Mouse (Mus musculus) heart, embryonic 14.5 days (tissue): ENCODE measurements around the gene Izumo2. TPM values are rescaled to one million over a fixed set of nuclear protein-coding genes. Genes with fewer than 3 reads are reported as not detected.

Experiments used
- ATAC-seq: fragments of 200-750 bp; cut with Nextera tagmentation; 2 replicates; pipeline ENCODE4 v1.8.0; 2017; ENCODE audit warnings: low read depth, moderate TSS enrichment; ENCODE audit not compliant: insufficient number of reproducible peaks, insufficient read depth, low FRiP score
- H3K27ac ChIP-seq, 2 experiments: fragments of 200-500 bp in 1 of 2; fragments of 300-500 bp in 1 of 2; sonication (generic) in 1 of 2; replicated peaks in 1 of 2; 2 replicates each; pipeline ENCODE4 v1.5.1; 2012 to 2014; ENCODE audit warnings: low read depth in 2 of 2, low read length in 2 of 2, control low read depth in 1 of 2, mild to moderate bottlenecking in 1 of 2, mixed read lengths in 1 of 2; ENCODE audit not compliant: control insufficient read depth in 1 of 2, insufficient read depth in 1 of 2
- H3K27me3 ChIP-seq: fragments of 300-500 bp; sonication (generic); 2 replicates; pipeline ENCODE4 v1.6.1; 2014; ENCODE audit warnings: mild to moderate bottlenecking, low read length, control low read depth; ENCODE audit not compliant: control insufficient read depth, insufficient read depth
- H3K36me3 ChIP-seq: fragments of 300-500 bp; sonication (generic); 2 replicates; pipeline ENCODE4 v1.6.1; 2014; ENCODE audit warnings: mild to moderate bottlenecking, control low read depth, low read length, mixed read lengths; ENCODE audit not compliant: control insufficient read depth, insufficient read depth
- H3K4me1 ChIP-seq, 2 experiments: fragments of 200-500 bp in 1 of 2; fragments of 300-500 bp in 1 of 2; sonication (generic) in 1 of 2; 2 replicates each; pipeline ENCODE4 v1.6.1; 2012 to 2014; ENCODE audit warnings: low read length in 2 of 2, control low read depth in 1 of 2, mixed read lengths in 1 of 2; ENCODE audit not compliant: control insufficient read depth in 2 of 2, insufficient read depth in 2 of 2
- H3K4me2 ChIP-seq: fragments of 300-500 bp; sonication (generic); 2 replicates; pipeline ENCODE4 v1.6.1; 2014; ENCODE audit warnings: mild to moderate bottlenecking, low read length
- H3K4me3 ChIP-seq, 2 experiments: fragments of 200-500 bp in 1 of 2; fragments of 300-500 bp in 1 of 2; sonication (generic) in 1 of 2; 2 replicates each; pipeline ENCODE4 v1.5.1; 2012 to 2014; ENCODE audit warnings: low read length in 2 of 2, mild to moderate bottlenecking in 2 of 2, control low read depth in 1 of 2, low read depth in 1 of 2, moderate library complexity in 1 of 2; ENCODE audit not compliant: control insufficient read depth in 1 of 2, insufficient read depth in 1 of 2
- H3K9ac ChIP-seq: fragments of 300-500 bp; sonication (generic); 2 replicates; pipeline ENCODE4 v1.6.1; 2014; ENCODE audit warnings: mild to moderate bottlenecking, low read length
- H3K9me3 ChIP-seq: fragments of 300-500 bp; sonication (generic); 2 replicates; pipeline ENCODE4 v1.6.1; 2016; ENCODE audit warnings: low read length, control low read depth; ENCODE audit not compliant: control insufficient read depth
- WGBS: fragments of 180-500 bp; shearing (Covaris S2); extraction: QIAGEN DNeasy Blood & Tissue Kit; methylation state at CpG from one replicate; pipeline ENCODE4 v1.1.7; 2014; 5-methylcytosine and 5-hydroxymethylcytosine counted together
- polyA plus RNA-seq: library from polyadenylated mRNA; unstranded; fragments of >200 nt; fragmentation: Nextera tagmentation; extraction: Ambion mirVana; gene quantifications from 2 replicates; pipeline ENCODE4 v1.2.1, GENCODE M21; 2014

Gene Izumo2
- not detected in 2 replicates for polyA plus RNA-seq

GRCm38 (mm10) chr7:44708574-44708973 lies at the start of gene Izumo2:
Gene Izumo2, plus strand, starts transcription at chr7:44708742.
- H3K27me3 ChIP-seq: no peaks in the 10 kb centered on the region
- ATAC-seq: no peak
- no peak within 1 kb of the TSS for H3K9ac ChIP-seq
- H3K4me2 ChIP-seq: no peak within 1 kb of the TSS
- H3K27ac ChIP-seq: no peak within 1 kb of the TSS
- no peak within 1 kb of the TSS for H3K4me3 ChIP-seq
- H3K4me1 ChIP-seq: no peaks in the 10 kb centered on the region
- WGBS: 66% methylated on average over 14 of the region's 14 CpGs
- no peaks in the 10 kb centered on the region for H3K36me3 ChIP-seq
- H3K9me3 ChIP-seq: 0 out of 2 replicates have a peak, but pooled peaks cover 2% of the 10 kb centered on the region

- no peak overlapping the region for H3K9ac ChIP-seq
- 69% methylated on average over 5 of the region's 5 CpGs for WGBS
Measured at GRCm38 (mm10) chr7:44661219-44661618, 47.3 kb upstream of the Izumo2 start.

GRCm38 (mm10) chr7:44662168-44662567 lies 46.4 kb upstream of the Izumo2 start:
- ATAC-seq: no peak
- Histone ChIP-seq H3K27me3 (no peaks in the 10 kb centered on the region), H3K4me2 (no peak overlapping the region), H3K9ac (no peak overlapping the region), H3K9me3 (peaks cover 3% of the 10 kb centered on the region; the same call in 1 of the 2 replicates), H3K4me3 (no peak overlapping the region), H3K36me3 (no peaks in the 10 kb centered on the region), H3K27ac (no peak overlapping the region), H3K4me1 (no peaks in the 10 kb centered on the region)
- WGBS: 13% methylated on average over 8 of the region's 8 CpGs

More at GRCm38 (mm10) chr7:44661219-44661618, 47.3 kb upstream of the Izumo2 start:
- H3K4me1 ChIP-seq: no peaks in the 10 kb centered on the region
- no peak for ATAC-seq
- H3K4me3 ChIP-seq: no peak overlapping the region
- no peak overlapping the region for H3K27ac ChIP-seq
- H3K9me3 ChIP-seq: no peaks in the 10 kb centered on the region
- no peak overlapping the region for H3K4me2 ChIP-seq
- no peaks in the 10 kb centered on the region for H3K27me3 ChIP-seq
- no peaks in the 10 kb centered on the region for H3K36me3 ChIP-seq

- H3K27me3 ChIP-seq: no peaks in the 10 kb centered on the region
- H3K4me3 ChIP-seq: no peak overlapping the region
- H3K36me3 ChIP-seq: no peaks in the 10 kb centered on the region
- peaks cover 3% of the 10 kb centered on the region; the same call in 1 of the 2 replicates for H3K9me3 ChIP-seq
- H3K9ac ChIP-seq: no peak overlapping the region
- no peak overlapping the region for H3K27ac ChIP-seq
- 5% methylated on average over 3 of the region's 3 CpGs for WGBS
- H3K4me1 ChIP-seq: no peaks in the 10 kb centered on the region
- H3K4me2 ChIP-seq: no peak overlapping the region
- no peak for ATAC-seq
Measured at GRCm38 (mm10) chr7:44662569-44662968, 46.0 kb upstream of the Izumo2 start.

GRCm38 (mm10) chr7:44663546-44663945 lies 45.0 kb upstream of the Izumo2 start:
- no peak overlapping the region for H3K9ac ChIP-seq
- 67% methylated on average over 5 of the region's 5 CpGs for WGBS
- H3K27ac ChIP-seq: no peak overlapping the region

GRCm38 (mm10) chr7:44664731-44665130 lies 43.8 kb upstream of the Izumo2 start:
- Histone ChIP-seq H3K9ac (no peak overlapping the region), H3K4me2 (no peak overlapping the region), H3K9me3 (peaks cover 3% of the 10 kb centered on the region; the same call in 1 of the 2 replicates), H3K36me3 (no peaks in the 10 kb centered on the region), H3K27ac (no peak overlapping the region), H3K27me3 (peaks cover 15% of the 10 kb centered on the region), H3K4me3 (no peak overlapping the region), H3K4me1 (no peaks in the 10 kb centered on the region)
- ATAC-seq: no peak
- 25% methylated on average over 11 of the region's 11 CpGs for WGBS

More at GRCm38 (mm10) chr7:44663546-44663945, 45.0 kb upstream of the Izumo2 start:
- peaks cover 3% of the 10 kb centered on the region; the same call in 1 of the 2 replicates for H3K9me3 ChIP-seq
- H3K4me2 ChIP-seq: no peak overlapping the region
- no peaks in the 10 kb centered on the region for H3K36me3 ChIP-seq
- ATAC-seq: no peak
- no peaks in the 10 kb centered on the region for H3K4me1 ChIP-seq
- H3K27me3 ChIP-seq: peaks cover 5% of the 10 kb centered on the region; the same call in 1 of the 2 replicates
- H3K4me3 ChIP-seq: no peak overlapping the region

- Histone ChIP-seq H3K4me3 (no peak overlapping the region), H3K27ac (no peak overlapping the region), H3K4me2 (no peak overlapping the region), H3K9ac (no peak overlapping the region), H3K36me3 (no peaks in the 10 kb centered on the region), H3K9me3 (peaks cover 3% of the 10 kb centered on the region; the same call in 1 of the 2 replicates), H3K27me3 (peaks cover 27% of the 10 kb centered on the region), H3K4me1 (peaks cover 0 to 5% of the 10 kb centered on the region in 2 experiments; a peak in 2 of 4 replicates)
- WGBS: 78% methylated on average over 2 of the region's 2 CpGs
- no peak for ATAC-seq
Measured at GRCm38 (mm10) chr7:44666462-44666861, 42.1 kb upstream of the Izumo2 start.
